ENCODE assay signal across 8 mouse cellular contexts in the genomic region with DNA sequence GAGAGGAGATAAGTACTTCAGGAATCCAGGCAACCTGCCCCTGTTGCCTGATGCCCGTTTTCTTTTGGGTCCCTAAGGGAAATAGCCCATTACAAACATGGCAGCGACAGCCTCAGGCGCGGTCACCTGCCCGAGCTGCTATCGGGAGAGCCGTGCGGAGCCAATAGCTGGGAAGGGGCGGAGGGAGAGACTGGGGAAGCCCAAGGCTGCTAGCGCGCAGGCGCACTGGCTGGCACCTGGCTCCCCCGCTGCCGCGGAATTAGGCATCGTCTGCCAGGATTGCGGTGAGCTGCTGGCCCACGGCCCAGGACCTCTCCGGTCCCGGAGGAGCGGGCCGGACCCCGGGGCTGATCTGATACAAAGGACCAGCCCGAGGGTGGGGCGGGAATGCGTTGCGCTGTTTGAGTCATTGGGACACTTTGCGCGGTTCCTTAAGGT. TPM values are rescaled to one million over a fixed set of nuclear protein-coding genes. Genes with fewer than 3 reads are reported as not detected.
DNase-seq lines count a peak whose midpoint lies in the region; ATAC-seq and TF ChIP-seq lines count a peak whose summit lies in the region.

No protein-coding gene starts in this region.

- TF ChIP-seq CTCF in intestine, postnatal 0 days (IDR thresholded peaks at IDR 0.05; ENCODE audit: low read depth), result no peak

- peak overlapping the region; percentile 26 for H3K9ac ChIP-seq in intestine, postnatal 0 days (ENCODE audit: low read depth, low read length)
- peak overlapping the region; percentile 71 for H3K9ac ChIP-seq in midbrain, embryonic 11.5 days (ENCODE audit: low read length)

- peak overlapping the region; percentile 89 for H3K4me2 ChIP-seq in intestine, postnatal 0 days (replicated peaks; ENCODE audit: low read depth)
- H3K4me2 ChIP-seq in midbrain, embryonic 11.5 days, result peak overlapping the region; percentile 91

- H3K27ac ChIP-seq in intestine, postnatal 0 days (ENCODE audit: low read depth, low read length), result peak overlapping the region; percentile 69
- no peak overlapping the region for H3K27ac ChIP-seq in midbrain, embryonic 11.5 days (ENCODE audit: low read depth, low read length)

- H3K27me3 ChIP-seq in intestine, postnatal 0 days (replicated peaks; ENCODE audit: control insufficient read depth, insufficient read depth, low read length), result no peaks in the 10 kb centered on the region
- H3K27me3 ChIP-seq in midbrain, embryonic 11.5 days (ENCODE audit: control insufficient read depth, insufficient read depth, low read length), result peaks cover 15% of the 10 kb centered on the region

- peak; percentile 89 for DNase-seq in adrenal gland, postnatal 10 days
- DNase-seq in embryo, embryonic 9.5 days (ENCODE audit: extremely low spot score), result peak; percentile 87
- DNase-seq in left cerebral cortex, postnatal 4 days, result peak; percentile 91
- peak; percentile 96 for DNase-seq in midbrain, embryonic 11.5 days (ENCODE audit: low spot score, missing footprints)
- DNase-seq in skeletal muscle tissue, adult 2 months (ENCODE audit: low read depth, low spot score), result peak; percentile 80
- DNase-seq in adipocyte (ENCODE audit: low spot score), result no peak

- peak; percentile 85 for ATAC-seq in granulocyte monocyte progenitor cell, adult 5-6 weeks (replicated peaks; ENCODE audit: poor library complexity, severe bottlenecking)
- ATAC-seq in intestine, postnatal 0 days, result peak; percentile 82
- peak; percentile 89 for ATAC-seq in midbrain, embryonic 11.5 days (ENCODE audit: low FRiP score)

- no peaks in the 10 kb centered on the region for H3K9me3 ChIP-seq in intestine, postnatal 0 days (ENCODE audit: control insufficient read depth)
- no peaks in the 10 kb centered on the region for H3K9me3 ChIP-seq in midbrain, embryonic 11.5 days (ENCODE audit: control insufficient read depth, low read length)

- intact Hi-C loops in left cerebral cortex, postnatal 4 days (cut with DNase I), result no loop called here

- H3K4me1 ChIP-seq in intestine, postnatal 0 days (replicated peaks; ENCODE audit: control insufficient read depth, insufficient read depth, low read length), result no peaks in the 10 kb centered on the region
- peaks cover 3% of the 10 kb centered on the region; the same call in 1 of the 2 replicates for H3K4me1 ChIP-seq in midbrain, embryonic 11.5 days (ENCODE audit: control insufficient read depth, insufficient read depth, low read length)

- H3K36me3 ChIP-seq in intestine, postnatal 0 days (ENCODE audit: control insufficient read depth, insufficient read depth), result no peaks in the 10 kb centered on the region
- no peaks in the 10 kb centered on the region for H3K36me3 ChIP-seq in midbrain, embryonic 11.5 days (ENCODE audit: control insufficient read depth, insufficient read depth, low read length)

- WGBS in intestine, postnatal 0 days, result under 1% methylated on average over 29 of the region's 29 CpGs
- WGBS in midbrain, embryonic 11.5 days, result under 1% methylated on average over 29 of the region's 29 CpGs

- H3K4me3 ChIP-seq in intestine, postnatal 0 days (ENCODE audit: low read depth, low read length), result peak overlapping the region; percentile 64
- peak overlapping the region; percentile 45 for H3K4me3 ChIP-seq in midbrain, embryonic 11.5 days (ENCODE audit: low read depth, low read length)

RNA-seq across cellular contexts. Expression of gene 2310034G01Rik, which starts 6.6 kb away (rescaled TPM):
- total RNA-seq in adrenal gland, postnatal 10 days (2021), result under 1 TPM; 0.33 to 0.58 TPM
- 2.3 and 5.6 TPM in 2 replicates for total RNA-seq in granulocyte monocyte progenitor cell, adult 5-6 weeks (2014; fragmentation: Nextera tagmentation)
- total RNA-seq in granulocyte monocyte progenitor cell, adult 5-6 weeks (2017), result 1.4 and 2.3 TPM in 2 replicates
- polyA plus RNA-seq in intestine, postnatal 0 days (2015; fragmentation: Nextera tagmentation; extraction: Ambion mirVana), result 1.1 and 1.3 TPM in 2 replicates
- under 1 TPM; 0.42 to 0.82 TPM for total RNA-seq in left cerebral cortex, postnatal 4 days (2021)
- polyA plus RNA-seq in midbrain, embryonic 11.5 days (2014; fragmentation: Nextera tagmentation; extraction: Ambion mirVana), result 1.2 and 1.6 TPM in 2 replicates

RNA-seq across cellular contexts. Expression of gene Mfsd13a, which starts 15.8 kb away (rescaled TPM):
- 1 to 10 TPM; 4.6 to 7.4 TPM for total RNA-seq in adrenal gland, postnatal 10 days (2021)
- total RNA-seq in granulocyte monocyte progenitor cell, adult 5-6 weeks (2014; fragmentation: Nextera tagmentation), result 71.4 and 82.0 TPM in 2 replicates
- 15.7 and 18.7 TPM in 2 replicates for total RNA-seq in granulocyte monocyte progenitor cell, adult 5-6 weeks (2017)
- 11.8 and 12.7 TPM in 2 replicates for polyA plus RNA-seq in intestine, postnatal 0 days (2015; fragmentation: Nextera tagmentation; extraction: Ambion mirVana)
- total RNA-seq in left cerebral cortex, postnatal 4 days (2021), result 10 to 100 TPM; 16.8 to 18.3 TPM
- polyA plus RNA-seq in midbrain, embryonic 11.5 days (2014; fragmentation: Nextera tagmentation; extraction: Ambion mirVana), result 4.3 and 5.5 TPM in 2 replicates

RNA-seq across cellular contexts. Expression of gene Cuedc2, which starts 18.2 kb away (rescaled TPM):
- total RNA-seq in adrenal gland, postnatal 10 days (2021), result 10 to 100 TPM; 78.9 to 90.4 TPM
- 104 and 108 TPM in 2 replicates for total RNA-seq in granulocyte monocyte progenitor cell, adult 5-6 weeks (2014; fragmentation: Nextera tagmentation)
- 158 and 161 TPM in 2 replicates for total RNA-seq in granulocyte monocyte progenitor cell, adult 5-6 weeks (2017)
- 78.8 and 80.0 TPM in 2 replicates for polyA plus RNA-seq in intestine, postnatal 0 days (2015; fragmentation: Nextera tagmentation; extraction: Ambion mirVana)
- 100 to 1,000 TPM; 221 to 222 TPM for total RNA-seq in left cerebral cortex, postnatal 4 days (2021)
- polyA plus RNA-seq in midbrain, embryonic 11.5 days (2014; fragmentation: Nextera tagmentation; extraction: Ambion mirVana), result 215 and 221 TPM in 2 replicates

RNA-seq across cellular contexts. Expression of gene Fbxl15, which starts 28.7 kb away (rescaled TPM):
- total RNA-seq in adrenal gland, postnatal 10 days (2021), result 10 to 100 TPM in 1 of 2 experiments, 1 to 10 TPM in 1; 8.9 to 10.5 TPM
- total RNA-seq in granulocyte monocyte progenitor cell, adult 5-6 weeks (2014; fragmentation: Nextera tagmentation), result 0.53 TPM in 1 of 2 replicates, not detected in the other
- 2.4 and 3.3 TPM in 2 replicates for total RNA-seq in granulocyte monocyte progenitor cell, adult 5-6 weeks (2017)
- polyA plus RNA-seq in intestine, postnatal 0 days (2015; fragmentation: Nextera tagmentation; extraction: Ambion mirVana), result 22.0 and 25.3 TPM in 2 replicates
- total RNA-seq in left cerebral cortex, postnatal 4 days (2021), result 10 to 100 TPM; 22.3 to 23.4 TPM
- 20.0 and 25.5 TPM in 2 replicates for polyA plus RNA-seq in midbrain, embryonic 11.5 days (2014; fragmentation: Nextera tagmentation; extraction: Ambion mirVana)

RNA-seq across cellular contexts. Expression of gene Psd, which starts 29.8 kb away (rescaled TPM):
- 10 to 100 TPM in 1 of 2 experiments, 1 to 10 TPM in 1; 8.2 to 11.9 TPM for total RNA-seq in adrenal gland, postnatal 10 days (2021)
- not detected in 2 replicates for total RNA-seq in granulocyte monocyte progenitor cell, adult 5-6 weeks (2014; fragmentation: Nextera tagmentation)
- total RNA-seq in granulocyte monocyte progenitor cell, adult 5-6 weeks (2017), result not detected in 2 replicates
- 27.1 and 30.1 TPM in 2 replicates for polyA plus RNA-seq in intestine, postnatal 0 days (2015; fragmentation: Nextera tagmentation; extraction: Ambion mirVana)
- total RNA-seq in left cerebral cortex, postnatal 4 days (2021), result 100 to 1,000 TPM; 670 to 671 TPM
- polyA plus RNA-seq in midbrain, embryonic 11.5 days (2014; fragmentation: Nextera tagmentation; extraction: Ambion mirVana), result 10.7 and 11.0 TPM in 2 replicates
